Mouse (Mus musculus): ENCODE results near the gene Fgf2.

Gene Fgf2

DNA sequence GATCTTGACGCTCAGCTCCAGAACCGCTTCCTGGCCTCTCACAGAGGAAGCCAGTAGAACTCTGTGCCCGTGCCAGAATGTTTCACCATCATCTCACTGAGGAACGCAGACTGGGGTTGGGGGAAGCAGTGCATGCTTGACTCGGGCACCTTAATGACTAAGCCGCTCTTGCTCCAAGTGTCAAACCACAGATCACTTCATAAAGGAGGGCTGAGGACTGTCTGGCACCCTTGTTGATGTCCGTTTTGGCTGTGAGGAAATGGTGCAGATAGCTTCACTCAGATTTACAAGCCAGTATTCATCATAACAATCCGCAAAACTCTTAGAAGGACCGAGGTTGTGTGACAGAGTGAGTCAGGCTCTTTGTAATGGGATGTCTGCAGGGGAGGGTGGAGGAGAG is 12.6 kb downstream of the Fgf2 start:
- no peak for DNase-seq

DNA sequence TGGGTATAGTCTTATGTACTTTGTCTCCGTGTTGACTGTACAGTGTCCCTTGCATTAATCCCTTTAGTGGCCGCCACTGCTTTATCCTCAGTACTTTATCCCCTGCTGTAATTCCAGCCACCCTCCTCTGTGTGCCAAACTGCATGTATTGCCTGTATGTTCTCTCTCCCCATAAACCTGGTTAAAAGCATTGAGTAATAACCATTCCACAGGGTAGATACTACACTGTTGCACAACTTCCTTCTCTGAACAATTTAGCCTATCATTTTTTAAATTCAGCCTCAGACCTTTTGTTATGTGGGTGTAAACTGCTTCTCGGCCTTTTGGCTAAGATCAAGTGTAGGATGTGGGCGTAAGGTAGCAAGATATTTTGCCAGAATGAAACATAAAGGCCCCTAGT is 17.0 kb downstream of the Fgf2 start:
- DNase-seq = no peak

DNA sequence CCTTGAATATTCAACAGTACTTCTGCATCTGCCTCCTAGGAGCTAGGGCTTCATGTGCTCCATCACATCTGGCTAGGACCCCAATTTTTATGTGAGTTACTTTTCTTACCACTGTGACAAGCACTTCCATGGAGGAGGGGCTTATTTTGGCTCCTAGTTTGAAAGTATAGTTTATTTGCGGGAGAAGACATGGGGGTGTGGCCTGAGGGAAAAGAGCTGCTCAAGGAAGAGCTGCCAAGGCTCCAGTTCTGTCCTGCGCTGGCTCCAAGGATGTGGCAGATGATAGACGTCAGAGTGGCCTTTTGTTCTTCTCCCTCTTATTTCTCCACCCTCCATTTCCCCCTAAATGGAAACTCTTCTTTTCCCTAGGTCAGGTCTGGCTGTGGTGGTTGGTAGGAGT is 17.8 kb downstream of the Fgf2 start:
- no peak for DNase-seq

GRCm38 (mm10) chr3:37366381-37367053 is 18.4 kb downstream of the Fgf2 start:
- no peak for DNase-seq

DNA sequence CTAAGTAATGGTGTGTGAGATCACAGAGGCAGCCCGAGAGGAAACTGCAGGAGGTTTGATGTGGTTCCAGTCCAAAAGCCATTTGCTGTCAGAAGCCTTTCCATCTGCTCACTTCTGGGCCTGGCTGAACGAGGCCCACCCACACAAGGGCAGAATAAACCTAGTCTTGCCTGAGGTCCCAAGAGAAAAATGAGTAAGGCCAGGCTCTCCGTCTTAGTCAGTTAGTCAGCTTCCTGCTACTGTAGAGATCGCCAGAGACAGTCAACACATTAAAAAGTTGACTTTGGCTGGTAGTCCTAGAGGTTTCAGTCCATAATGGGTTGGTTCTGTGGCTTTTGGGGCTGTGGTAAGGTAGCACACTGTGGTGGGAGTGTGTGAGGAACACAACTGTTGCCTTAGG is 22.3 kb downstream of the Fgf2 start:
- DNase-seq = no peak

DNA sequence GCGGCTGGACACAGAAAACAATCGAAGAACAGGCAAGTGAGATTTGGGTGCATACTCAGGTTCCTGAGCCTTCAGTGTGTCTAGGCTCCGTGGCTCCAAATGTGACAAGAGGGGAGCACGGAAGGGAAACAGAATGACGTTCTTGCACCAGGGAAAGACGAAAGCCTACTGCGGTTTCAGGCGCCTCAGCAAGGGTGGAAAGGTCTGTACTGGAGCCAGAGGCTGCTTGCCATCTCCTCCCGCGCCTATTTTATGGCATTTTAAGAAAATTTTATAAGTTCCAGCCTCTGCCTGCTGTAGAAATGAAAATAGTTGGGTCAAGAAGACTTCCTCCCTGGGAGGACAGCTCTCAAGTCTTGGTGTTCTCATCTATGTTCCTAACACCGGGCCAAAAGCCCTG is 25.6 kb downstream of the Fgf2 start:
- no peak for DNase-seq

DNA sequence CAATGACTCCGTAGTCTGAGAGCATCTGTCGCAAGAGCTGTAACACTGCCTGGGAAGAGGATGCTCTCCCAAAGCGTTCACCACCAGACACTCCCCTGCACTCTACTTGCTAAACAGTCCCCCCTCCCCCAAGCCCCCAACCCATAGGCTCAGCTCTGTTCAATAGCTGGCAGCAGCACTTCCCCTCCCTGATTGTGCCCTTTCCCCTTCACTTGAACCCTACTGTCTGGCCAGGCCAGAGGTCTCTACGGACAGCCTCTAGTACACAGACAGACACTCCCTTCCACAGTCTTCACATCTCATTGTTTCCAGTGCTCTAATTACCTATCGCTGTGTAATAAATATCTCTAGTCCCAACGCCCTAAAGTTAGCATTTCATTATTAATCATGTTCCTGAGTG is 29.8 kb downstream of the Fgf2 start:
- DNase-seq = no peak

DNA sequence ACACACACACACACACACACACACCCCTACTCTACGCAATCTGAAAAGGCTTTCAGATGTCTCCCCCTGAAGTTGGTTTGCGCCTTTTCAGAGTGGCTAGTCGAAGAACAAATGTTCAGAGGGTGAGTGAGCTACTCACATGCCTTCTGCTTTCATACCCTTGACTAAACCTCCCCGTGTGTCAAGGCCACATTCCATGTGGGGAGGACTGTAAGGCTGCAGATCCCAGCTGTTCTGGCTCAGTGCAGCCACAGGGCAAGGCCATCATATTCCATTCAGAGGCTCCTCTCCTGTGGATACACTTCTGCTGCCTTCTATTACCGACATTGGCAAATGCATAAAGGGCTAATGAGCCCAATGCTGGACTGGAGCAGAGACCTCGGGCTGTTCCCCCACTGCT is 30.3 kb downstream of the Fgf2 start:
- DNase-seq = no peak

DNA sequence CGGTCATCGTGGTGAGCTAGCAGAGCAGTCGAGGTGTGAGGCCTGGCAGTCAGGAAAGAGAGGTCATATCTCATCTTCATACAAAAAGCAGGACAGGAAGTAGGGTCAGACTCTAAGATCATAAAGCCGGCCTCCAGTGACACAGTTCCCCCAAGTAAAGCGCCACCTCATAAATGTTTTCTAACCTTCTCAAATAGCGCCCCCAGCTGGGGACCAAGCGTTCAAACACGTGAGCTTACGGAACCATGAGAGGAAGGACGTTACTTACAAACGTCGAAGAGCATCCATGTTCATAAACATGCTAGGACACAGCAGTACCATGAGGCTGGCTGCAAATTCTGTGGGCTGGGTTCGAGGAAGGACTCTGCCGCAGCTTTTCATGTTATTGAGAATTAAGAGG is 31.1 kb downstream of the Fgf2 start:
- no peak for DNase-seq

- DNase-seq = no peak
Measured at GRCm38 (mm10) chr3:37379930-37380881, 32.1 kb downstream of the Fgf2 start.

GRCm38 (mm10) chr3:37381457-37381856 is 33.3 kb downstream of the Fgf2 start:
- DNase-seq = no peak

DNA sequence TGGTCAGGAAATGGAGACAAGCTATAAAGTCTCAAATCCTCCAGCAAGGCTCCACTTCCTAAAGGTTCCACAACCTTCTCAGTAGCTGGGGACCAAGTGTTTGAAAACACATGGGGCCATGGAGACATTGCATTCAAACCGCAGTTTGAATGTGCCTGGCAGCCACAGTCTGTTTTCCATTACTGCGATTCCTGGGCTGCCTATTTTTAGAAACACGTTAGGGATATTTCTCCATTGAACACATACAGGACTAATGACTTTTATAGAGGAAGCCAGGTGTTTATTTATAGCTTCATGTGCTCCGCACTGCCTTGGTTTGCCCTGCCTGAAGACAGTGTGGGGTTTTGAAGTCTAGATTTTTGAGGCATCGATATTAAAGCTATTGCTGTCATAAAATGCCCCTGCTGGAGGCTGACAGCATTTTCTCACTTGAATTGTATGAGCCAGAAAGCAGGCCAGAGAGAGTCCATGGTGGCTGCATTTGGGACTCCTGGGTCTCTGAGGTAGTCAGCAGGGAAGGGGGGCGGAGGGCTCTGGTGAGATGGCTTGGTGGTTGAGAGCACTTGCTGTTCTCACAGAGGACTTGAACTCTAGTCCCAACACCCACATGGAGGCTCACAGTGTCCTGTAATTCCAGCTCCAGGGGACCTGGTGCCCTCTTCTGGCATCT is 35.1 kb downstream of the Fgf2 start:
- DNase-seq = no peak

GRCm38 (mm10) chr3:37387310-37387709 is 39.2 kb downstream of the Fgf2 start:
- DNase-seq = no peak

- DNase-seq = no peak
Measured at GRCm38 (mm10) chr3:37396930-37397608, 48.9 kb downstream of the Fgf2 start.

GRCm38 (mm10) chr3:37397646-37398045 is 49.5 kb downstream of the Fgf2 start:
- DNase-seq = no peak

DNA sequence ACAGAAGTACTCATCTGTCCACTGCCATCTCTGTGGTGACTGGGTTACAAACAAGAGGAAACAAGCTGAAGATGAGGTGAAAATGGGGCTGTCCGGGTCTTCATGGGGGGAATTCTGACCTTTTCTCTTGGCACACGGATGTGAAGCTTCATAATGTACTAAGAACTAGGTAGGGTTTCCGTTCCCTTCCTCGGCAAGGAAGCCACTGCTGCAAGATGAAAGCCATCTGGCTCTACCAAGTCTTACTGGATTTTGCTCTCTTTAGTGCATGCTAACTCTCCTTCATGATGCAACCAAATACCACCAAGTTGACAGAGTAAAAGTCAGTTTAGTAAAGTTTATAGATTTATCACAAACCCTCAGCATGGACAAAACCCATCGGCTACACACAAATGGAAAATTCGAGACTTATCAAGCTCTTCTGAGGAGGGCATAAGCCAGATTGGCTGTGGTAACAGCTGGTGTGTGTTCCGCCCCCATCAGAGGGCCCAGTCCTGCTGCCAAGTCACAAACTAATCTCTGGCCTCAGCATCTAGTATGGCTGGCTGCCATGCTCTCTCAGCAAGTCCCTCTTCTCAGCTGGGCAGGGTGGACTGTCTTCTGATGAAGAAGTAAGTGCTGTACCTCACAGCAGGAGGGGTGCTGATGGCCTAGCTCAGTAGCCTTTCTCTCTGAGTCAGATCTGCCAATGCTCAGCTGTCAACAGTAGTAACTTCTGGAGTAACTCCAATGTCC is 50.7 kb downstream of the Fgf2 start:
- DNase-seq = no peak

DNA sequence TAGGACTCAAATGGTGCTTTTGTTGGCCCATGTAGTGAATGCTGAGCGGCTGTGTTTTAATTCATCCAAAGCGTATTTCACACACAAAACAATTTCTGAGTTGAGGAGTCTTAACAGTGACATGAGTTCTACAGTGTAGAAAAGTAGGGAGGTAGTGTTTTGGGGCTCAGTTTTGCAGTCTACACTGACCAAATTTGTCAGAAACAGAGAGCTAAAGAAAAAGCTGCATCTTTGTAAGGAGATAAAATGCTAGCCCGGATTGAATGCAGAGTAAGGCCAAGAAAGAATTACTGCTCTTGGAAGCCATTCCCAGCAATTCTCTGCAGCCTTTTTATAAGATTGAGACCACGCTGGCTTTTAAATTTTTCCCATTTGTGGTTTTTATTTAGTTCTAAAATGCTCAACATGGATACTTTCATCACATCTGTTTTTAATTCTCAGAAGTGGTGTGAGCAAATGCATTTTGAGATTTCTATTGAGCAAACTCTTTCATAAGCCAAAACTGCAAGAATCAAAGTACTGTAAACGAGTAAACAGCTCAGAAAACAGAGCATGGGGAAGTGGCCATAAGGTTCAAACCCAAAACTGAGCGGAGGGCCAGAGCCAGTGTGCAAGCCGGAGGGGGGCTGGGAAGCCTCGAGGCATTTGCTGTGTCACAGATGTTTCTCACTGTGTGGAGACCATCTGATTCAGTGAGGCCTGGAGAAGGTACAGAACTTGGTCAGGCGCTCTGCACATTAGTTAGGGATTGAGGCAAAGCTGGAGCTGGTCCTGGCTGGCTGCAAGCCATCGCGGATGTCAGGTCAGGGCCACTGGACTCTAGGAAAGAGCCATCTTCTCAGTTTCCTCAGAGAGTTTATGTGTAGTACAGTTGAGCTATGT is 53.8 kb downstream of the Fgf2 start:
- DNase-seq = no peak

DNA sequence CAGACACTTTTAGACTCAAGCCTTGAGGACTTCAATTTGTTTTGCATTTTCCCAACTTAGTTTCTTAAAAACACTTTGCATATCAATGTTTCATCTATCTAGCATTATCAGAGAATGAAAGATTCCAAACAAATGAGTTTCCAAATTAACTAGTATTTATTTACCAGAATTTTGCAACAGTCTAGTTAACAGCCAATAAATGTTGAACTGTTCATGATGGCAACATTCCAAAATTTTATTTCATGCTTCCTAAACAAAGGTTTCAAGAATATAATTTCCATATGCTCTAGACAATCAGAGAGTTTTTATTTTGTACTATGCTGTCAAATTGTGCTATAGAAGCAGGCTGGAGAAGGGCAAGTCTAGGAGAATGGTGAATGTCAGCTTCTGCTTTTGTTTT is 59.5 kb downstream of the Fgf2 start:
- no peak for DNase-seq

DNA sequence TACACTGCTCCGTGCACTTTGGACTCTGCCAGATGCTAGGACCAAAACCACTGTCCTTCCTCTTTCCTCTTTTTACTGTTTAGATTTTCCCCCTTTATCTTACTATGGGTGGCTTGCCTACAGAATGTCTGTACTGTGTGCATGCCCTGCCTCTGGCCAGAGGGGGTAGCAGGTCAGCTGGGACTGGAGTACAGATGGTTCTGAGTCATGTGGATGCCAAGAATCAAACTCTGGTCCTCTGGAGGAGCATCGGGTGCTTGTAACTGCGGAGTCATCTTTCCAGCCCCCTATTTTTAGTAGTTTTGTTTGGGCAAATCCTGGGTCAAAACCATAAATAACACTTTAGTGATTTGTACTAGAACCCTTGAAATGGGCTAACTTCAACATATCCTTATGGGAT is 65.3 kb downstream of the Fgf2 start:
- DNase-seq = no peak

GRCm38 (mm10) chr3:37414413-37414960 is 66.3 kb downstream of the Fgf2 start:
- peak; percentile 38 to 73 for DNase-seq

- DNase-seq = no peak
Measured at GRCm38 (mm10) chr3:37418341-37418740, 70.2 kb downstream of the Fgf2 start.

All from spleen, adult 18-20 months (tissue).